In genomic region chr14:48196804-48197203, GRCm38 (mm10) we compare ENCODE assay signal across 21 mouse cellular contexts.
DNase-seq lines count a peak whose midpoint lies in the region; ATAC-seq and TF ChIP-seq lines count a peak whose summit lies in the region.
"Had no signal": no experiment of that assay in that cellular context is flagged by ENCODE, and none has a peak within 500 bp of the region (broad histone marks: within the 10 kb centered on the region; RNA-seq: fewer than 3 reads in every experiment).

No protein-coding gene starts in this region.

- no peak overlapping the region for H3K27ac ChIP-seq in forebrain, embryonic 16.5 days (ENCODE audit: low read length)
- no peak overlapping the region for H3K27ac ChIP-seq in forebrain, embryonic 15.5 days (replicated peaks)
- no peak overlapping the region for H3K27ac ChIP-seq in limb, embryonic 13.5 days
- H3K27ac ChIP-seq in limb, embryonic 10.5 days = no peak overlapping the region
- H3K27ac ChIP-seq in embryonic facial prominence, embryonic 14.5 days (replicated peaks; ENCODE audit: low read depth, low read length) = no peak overlapping the region
- H3K27ac ChIP-seq: kidney, postnatal 0 days; left cerebral cortex, adult 2 months; liver, embryonic 15.5 days; neural tube, embryonic 12.5 days had no signal

- H3K79me2 ChIP-seq in C2C12 (ENCODE audit: control insufficient read depth, insufficient read depth) = no peaks in the 10 kb centered on the region

- WGBS in forebrain, embryonic 16.5 days = 9% methylated on average over 5 of the region's 5 CpGs
- 12% methylated on average over 5 of the region's 5 CpGs for WGBS in forebrain, embryonic 15.5 days
- WGBS in limb, embryonic 13.5 days = 19% methylated on average over 5 of the region's 5 CpGs
- WGBS in limb, embryonic 10.5 days = 79% methylated on average over 5 of the region's 5 CpGs
- WGBS in embryonic facial prominence, embryonic 14.5 days = 28% methylated on average over 5 of the region's 5 CpGs

- peak; percentile 57; the same call in 1 of the 2 replicates for ATAC-seq in forebrain, embryonic 16.5 days
- ATAC-seq in forebrain, embryonic 15.5 days (replicated peaks) = no peak
- peak; percentile 64; the same call in 1 of the 2 replicates for ATAC-seq in limb, embryonic 13.5 days (ENCODE audit: low FRiP score, low read depth)
- ATAC-seq in embryonic facial prominence, embryonic 14.5 days (ENCODE audit: low read depth) = peak; percentile 71
- ATAC-seq: intestine, postnatal 0 days had no signal

- H3K4me1 ChIP-seq in forebrain, embryonic 16.5 days (replicated peaks; ENCODE audit: control insufficient read depth, insufficient read depth, low read length) = peaks cover 23% of the 10 kb centered on the region
- H3K4me1 ChIP-seq in forebrain, embryonic 15.5 days = peaks cover 39% of the 10 kb centered on the region
- peaks cover 54% of the 10 kb centered on the region for H3K4me1 ChIP-seq in limb, embryonic 13.5 days
- H3K4me1 ChIP-seq in limb, embryonic 10.5 days = peaks cover 25% of the 10 kb centered on the region
- H3K4me1 ChIP-seq in embryonic facial prominence, embryonic 14.5 days (ENCODE audit: control insufficient read depth, insufficient read depth, low read length) = peaks cover 23% of the 10 kb centered on the region

- H3K36me3 ChIP-seq in forebrain, embryonic 16.5 days (ENCODE audit: control insufficient read depth, insufficient read depth) = no peaks in the 10 kb centered on the region
- H3K36me3 ChIP-seq in forebrain, embryonic 15.5 days = no peaks in the 10 kb centered on the region
- H3K36me3 ChIP-seq in limb, embryonic 13.5 days = no peaks in the 10 kb centered on the region
- no peaks in the 10 kb centered on the region for H3K36me3 ChIP-seq in limb, embryonic 10.5 days
- no peaks in the 10 kb centered on the region for H3K36me3 ChIP-seq in C2C12 (ENCODE audit: control insufficient read depth, insufficient read depth)
- no peaks in the 10 kb centered on the region for H3K36me3 ChIP-seq in embryonic facial prominence, embryonic 14.5 days (ENCODE audit: control insufficient read depth, insufficient read depth, low read length)
- H3K36me3 ChIP-seq: liver, embryonic 15.5 days; neural tube, embryonic 12.5 days had no signal

- peak overlapping the region; percentile 18 for H3ac ChIP-seq in C2C12 (ENCODE audit: control insufficient read depth, insufficient read length, low read depth)

- H3K9ac ChIP-seq in forebrain, embryonic 16.5 days (replicated peaks; ENCODE audit: low read depth, low read length) = no peak overlapping the region
- H3K9ac ChIP-seq in forebrain, embryonic 15.5 days (replicated peaks) = no peak overlapping the region
- no peak overlapping the region for H3K9ac ChIP-seq in limb, embryonic 13.5 days
- H3K9ac ChIP-seq in embryonic facial prominence, embryonic 14.5 days (ENCODE audit: low read depth, low read length) = no peak overlapping the region
- H3K9ac ChIP-seq: liver, embryonic 15.5 days; neural tube, embryonic 12.5 days had no signal

- no peak for TF ChIP-seq CTCF in C2C12 (IDR thresholded peaks at IDR 0.05; ENCODE audit: control insufficient read depth, insufficient read depth, insufficient read length)

- H3K9me3 ChIP-seq in forebrain, embryonic 16.5 days (ENCODE audit: control insufficient read depth, low read length) = no peaks in the 10 kb centered on the region
- H3K9me3 ChIP-seq in forebrain, embryonic 15.5 days = no peaks in the 10 kb centered on the region
- H3K9me3 ChIP-seq in limb, embryonic 13.5 days = no peaks in the 10 kb centered on the region
- H3K9me3 ChIP-seq in limb, embryonic 10.5 days (replicated peaks) = no peaks in the 10 kb centered on the region
- H3K9me3 ChIP-seq in embryonic facial prominence, embryonic 14.5 days (ENCODE audit: control insufficient read depth, low read length) = no peaks in the 10 kb centered on the region
- H3K9me3 ChIP-seq: liver, embryonic 15.5 days; neural tube, embryonic 12.5 days had no signal

- DNase-seq in limb, embryonic 10.5 days (ENCODE audit: low spot score) = no peak
- peak; percentile 88 for DNase-seq in embryonic facial prominence, embryonic 14.5 days (ENCODE audit: low spot score)
- DNase-seq in MN1 (ENCODE audit: low spot score) = no peak
- no peak for DNase-seq in embryo, embryonic 11 days
- DNase-seq: B cell, adult 2 months; cerebellum, adult 9-11 months; gastrocnemius, postnatal 36 days; lung, postnatal 4 days; right cerebral cortex, postnatal 4 days; thymus, postnatal 25 days had no signal

- no peaks in the 10 kb centered on the region for H3K27me3 ChIP-seq in forebrain, embryonic 16.5 days (replicated peaks; ENCODE audit: control insufficient read depth, insufficient read depth, low read length)
- no peaks in the 10 kb centered on the region for H3K27me3 ChIP-seq in forebrain, embryonic 15.5 days
- H3K27me3 ChIP-seq in limb, embryonic 13.5 days = no peaks in the 10 kb centered on the region
- no peaks in the 10 kb centered on the region for H3K27me3 ChIP-seq in limb, embryonic 10.5 days (ENCODE audit: low read depth, poor library complexity, severe bottlenecking)
- no peaks in the 10 kb centered on the region for H3K27me3 ChIP-seq in C2C12 (ENCODE audit: control insufficient read depth, insufficient read depth, insufficient read length)
- H3K27me3 ChIP-seq in embryonic facial prominence, embryonic 14.5 days (replicated peaks; ENCODE audit: control insufficient read depth, insufficient read depth, low read length) = no peaks in the 10 kb centered on the region; the same call in 1 of the 2 replicates
- H3K27me3 ChIP-seq: liver, embryonic 15.5 days; neural tube, embryonic 12.5 days had no signal

- H3K79me3 ChIP-seq in C2C12 (ENCODE audit: low read depth) = no peaks in the 10 kb centered on the region

- H3K4me2 ChIP-seq in forebrain, embryonic 16.5 days (ENCODE audit: low read length) = no peak overlapping the region
- H3K4me2 ChIP-seq in forebrain, embryonic 15.5 days (replicated peaks) = no peak overlapping the region
- no peak overlapping the region for H3K4me2 ChIP-seq in limb, embryonic 13.5 days (replicated peaks)
- H3K4me2 ChIP-seq in embryonic facial prominence, embryonic 14.5 days (ENCODE audit: low read depth, low read length) = no peak overlapping the region
- H3K4me2 ChIP-seq: heart, embryonic 11.5 days; liver, embryonic 15.5 days; neural tube, embryonic 12.5 days had no signal

- H3K4me3 ChIP-seq in forebrain, embryonic 16.5 days (replicated peaks; ENCODE audit: low read length) = no peak overlapping the region
- no peak overlapping the region for H3K4me3 ChIP-seq in forebrain, embryonic 15.5 days
- H3K4me3 ChIP-seq in limb, embryonic 13.5 days = no peak overlapping the region
- no peak overlapping the region for H3K4me3 ChIP-seq in limb, embryonic 10.5 days
- no peak overlapping the region for H3K4me3 ChIP-seq in C2C12 (ENCODE audit: insufficient read depth, poor library complexity, severe bottlenecking)
- H3K4me3 ChIP-seq in embryonic facial prominence, embryonic 14.5 days (ENCODE audit: low read depth, low read length) = no peak overlapping the region
- H3K4me3 ChIP-seq: erythroblast, embryonic 14.5 days; left cerebral cortex, adult 2 months; liver, embryonic 15.5 days; neural tube, embryonic 12.5 days had no signal

TF ChIP-seq in C2C12, 6 proteins besides CTCF, POLR2A, EP300 and RAD21:
- TF ChIP-seq CEBPB (IDR thresholded peaks at IDR 0.05; ENCODE audit: low read depth) (no peak), FOSL1 (IDR thresholded peaks at IDR 0.05; ENCODE audit: insufficient read depth, low read length, poor library complexity, severe bottlenecking) (no peak), MYOD1 (IDR thresholded peaks at IDR 0.05; ENCODE audit: control insufficient read depth, insufficient read length, low read depth) (no peak), MYOG (IDR thresholded peaks at IDR 0.05; ENCODE audit: control insufficient read depth, extremely low read depth, insufficient read length) (no peak), MAX (IDR thresholded peaks at IDR 0.05) (no peak), USF1 (IDR thresholded peaks at IDR 0.05; ENCODE audit: low read depth) (no peak)
